Mouse (Mus musculus) left cerebral cortex, adult 11 months (tissue): ENCODE measurements around the gene Itga11.

Experiments used
- DNase-seq: peaks from one replicate; pipeline ENCODE4 v3.0.0; 2022; ENCODE audit warnings: low spot score

Itga11 gene

GRCm38 (mm10) chr9:62684311-62684710 is 6.7 kb downstream of the Itga11 start:
- DNase-seq: no peak

GRCm38 (mm10) chr9:62689748-62690147 is 12.1 kb downstream of the Itga11 start:
- DNase-seq: no peak

GRCm38 (mm10) chr9:62694054-62694453 is 16.4 kb downstream of the Itga11 start:
- DNase-seq: no peak

- no peak for DNase-seq
Measured at GRCm38 (mm10) chr9:62695210-62695609, 17.6 kb downstream of the Itga11 start.

GRCm38 (mm10) chr9:62696799-62697198 is 19.2 kb downstream of the Itga11 start:
- no peak for DNase-seq

- no peak for DNase-seq
Measured at GRCm38 (mm10) chr9:62707267-62707666, 29.6 kb downstream of the Itga11 start.

GRCm38 (mm10) chr9:62707870-62708269 is 30.2 kb downstream of the Itga11 start:
- no peak for DNase-seq

- DNase-seq: no peak
Measured at GRCm38 (mm10) chr9:62709983-62710382, 32.4 kb downstream of the Itga11 start.

- DNase-seq: no peak
Measured at GRCm38 (mm10) chr9:62712374-62712773, 34.7 kb downstream of the Itga11 start.

GRCm38 (mm10) chr9:62713040-62713439 is 35.4 kb downstream of the Itga11 start:
- no peak for DNase-seq

- no peak for DNase-seq
Measured at GRCm38 (mm10) chr9:62714336-62714735, 36.7 kb downstream of the Itga11 start.

- DNase-seq: no peak
Measured at GRCm38 (mm10) chr9:62717982-62718381, 40.4 kb downstream of the Itga11 start.

GRCm38 (mm10) chr9:62721791-62722190 is 44.2 kb downstream of the Itga11 start:
- DNase-seq: no peak

- peak; percentile 21 for DNase-seq
Measured at GRCm38 (mm10) chr9:62722716-62723115, 45.1 kb downstream of the Itga11 start.

GRCm38 (mm10) chr9:62724175-62724574 is 46.5 kb downstream of the Itga11 start:
- no peak for DNase-seq

- DNase-seq: no peak
Measured at GRCm38 (mm10) chr9:62725247-62725646, 47.6 kb downstream of the Itga11 start.

GRCm38 (mm10) chr9:62726472-62726871 is 48.8 kb downstream of the Itga11 start:
- no peak for DNase-seq

GRCm38 (mm10) chr9:62744558-62745275 is 67.1 kb downstream of the Itga11 start:
- DNase-seq: no peak

- no peak for DNase-seq
Measured at GRCm38 (mm10) chr9:62746646-62747045, 69.0 kb downstream of the Itga11 start.

GRCm38 (mm10) chr9:62749666-62750065 is 72.0 kb downstream of the Itga11 start:
- no peak for DNase-seq

- no peak for DNase-seq
Measured at GRCm38 (mm10) chr9:62750381-62750780, 72.8 kb downstream of the Itga11 start.

- peak; percentile 71 for DNase-seq
Measured at GRCm38 (mm10) chr9:62758288-62758687, 80.7 kb downstream of the Itga11 start.

GRCm38 (mm10) chr9:62759601-62760000 is 82.0 kb downstream of the Itga11 start:
- DNase-seq: no peak

GRCm38 (mm10) chr9:62763478-62763877 is 85.9 kb downstream of the Itga11 start:
- DNase-seq: no peak
